Mouse (Mus musculus) forebrain, embryonic 10.5 days (tissue): ENCODE data around the gene Gm21883. TPM values are rescaled to one million over a fixed set of nuclear protein-coding genes. Genes with fewer than 3 reads are reported as not detected.
"Not testable (repeated sequence)": the region's sequence is repeated elsewhere in the genome, so short reads cannot be mapped to it uniquely, and the experiment has no call there.

Experiments used
- DNase-seq: peaks from one replicate; pipeline ENCODE4 v3.0.0-alpha.2; 2017; ENCODE audit warnings: low spot score; ENCODE audit errors: extremely low spot score
- H3K27ac ChIP-seq: fragments of 300-500 bp; sonication (generic); 2 replicates; pipeline ENCODE4 v1.5.1; 2016; ENCODE audit warnings: mild to moderate bottlenecking
- H3K27me3 ChIP-seq: fragments of 300-500 bp; sonication (generic); 2 replicates; pipeline ENCODE4 v1.6.1; 2016; ENCODE audit warnings: mild to moderate bottlenecking; ENCODE audit not compliant: poor library complexity, severe bottlenecking
- H3K36me3 ChIP-seq: fragments of 300-500 bp; sonication (generic); replicated peaks from 2 replicates; pipeline ENCODE4 v1.6.1; 2016; ENCODE audit warnings: mild to moderate bottlenecking, moderate library complexity
- H3K4me1 ChIP-seq: fragments of 300-500 bp; sonication (generic); 2 replicates; pipeline ENCODE4 v1.6.1; 2016
- H3K4me3 ChIP-seq: fragments of 300-500 bp; sonication (generic); 2 replicates; pipeline ENCODE4 v1.5.1; 2016; ENCODE audit warnings: mild to moderate bottlenecking, moderate library complexity
- H3K9me3 ChIP-seq: fragments of 300-500 bp; sonication (generic); 2 replicates; pipeline ENCODE4 v1.6.1; 2016; ENCODE audit warnings: mild to moderate bottlenecking, moderate library complexity
- WGBS: fragments of 180-500 bp; shearing (Covaris S2); methylation state at CpG from one replicate; pipeline ENCODE4 v1.1.7; 2016; 5-methylcytosine and 5-hydroxymethylcytosine counted together
- polyA plus RNA-seq: library from polyadenylated mRNA; unstranded; fragments of >200 nt; fragmentation: Nextera tagmentation; extraction: Ambion mirVana; gene quantifications from 2 replicates; pipeline ENCODE4 v1.2.1, GENCODE M21; 2016

The Gm21883 gene
- not detected in 2 replicates for polyA plus RNA-seq

DNA sequence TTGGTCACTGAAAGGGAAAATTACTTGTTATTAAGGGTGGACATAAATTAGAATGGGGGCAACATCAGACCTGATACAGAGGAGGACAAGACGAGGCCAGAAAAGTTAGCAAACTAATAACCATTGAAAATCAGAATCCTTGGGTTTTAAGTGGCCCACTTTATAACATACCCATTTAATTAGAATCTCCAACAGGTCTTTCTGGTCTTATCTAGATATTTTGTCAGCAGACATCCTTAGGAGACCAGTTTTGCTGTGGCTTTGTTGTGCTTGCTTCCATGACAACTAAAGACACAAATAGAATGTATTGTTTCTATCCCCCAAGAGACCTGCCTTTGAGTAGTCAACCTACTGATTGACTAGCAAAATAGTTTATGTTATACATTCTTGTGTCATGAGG, at the start of gene Gm21883:
Gm21883 (minus strand) TSS at position 101 of the 400 bp plus-strand sequence.
- not testable (repeated sequence) for H3K4me1 ChIP-seq, H3K27ac ChIP-seq, H3K4me3 ChIP-seq, H3K9me3 ChIP-seq, H3K27me3 ChIP-seq, H3K36me3 ChIP-seq, DNase-seq
- no CpG with 5 or more reads among the region's 1 CpGs for WGBS

- not testable (repeated sequence) for H3K4me1 ChIP-seq, DNase-seq, H3K36me3 ChIP-seq, H3K9me3 ChIP-seq, H3K27me3 ChIP-seq, H3K27ac ChIP-seq, H3K4me3 ChIP-seq
- WGBS: 72% methylated on average over 2 of the region's 2 CpGs
Observed at GRCm38 (mm10) chrX:31618820-31619219, 44.7 kb upstream of the Gm21883 start, which contains the start of gene Spin2e. TSS of gene Spin2e (minus strand) at chrX:31618920.

Other genes with a start within 250 kb of the Gm21883 start
- gene Btbd35f26, start 237.8 kb downstream of the Gm21883 start, polyA plus RNA-seq: not detected in 2 replicates
- not detected in 2 replicates for gene Btbd35f19, start 190.4 kb downstream of the Gm21883 start, polyA plus RNA-seq
- not detected in 2 replicates for gene Spin2e, start 44.6 kb upstream of the Gm21883 start, polyA plus RNA-seq
- gene Btbd35f25, start 142.9 kb upstream of the Gm21883 start, polyA plus RNA-seq: not detected in 2 replicates